Mouse (Mus musculus) MEL (cell line): ENCODE data around the gene Col18a1. TPM values are rescaled to one million over a fixed set of nuclear protein-coding genes. Genes with fewer than 3 reads are reported as not detected.

Experiments used
- DNase-seq: peaks from one replicate; pipeline ENCODE4 v3.0.0; 2011; ENCODE audit warnings: low read depth, low spot score
- H3K27ac ChIP-seq: 2 replicates; pipeline ENCODE4 v1.5.1; 2012; ENCODE audit warnings: low read depth, mild to moderate bottlenecking, control low read depth, low read length, moderate library complexity; ENCODE audit not compliant: control insufficient read depth
- H3K27me3 ChIP-seq, 2 experiments: fragments of 150-350 bp in 1 of 2; sonication (generic) in 1 of 2; 2 replicates each; pipeline ENCODE4 v1.6.1; 2012; ENCODE audit warnings: low read length in 2 of 2, mild to moderate bottlenecking in 2 of 2, improper control_type of control experiment in 1 of 2, moderate library complexity in 1 of 2; ENCODE audit not compliant: insufficient read depth in 2 of 2, control insufficient read depth in 1 of 2
- H3K36me3 ChIP-seq, 2 experiments: 2 replicates each; pipeline ENCODE4 v1.6.1; 2012 to 2014; ENCODE audit warnings: low read length in 2 of 2, improper control_type of control experiment in 1 of 2, inconsistent platforms in 1 of 2, mild to moderate bottlenecking in 1 of 2; ENCODE audit not compliant: insufficient read depth in 2 of 2, control insufficient read depth in 1 of 2
- H3K4me1 ChIP-seq, 2 experiments: fragments of 150-350 bp in 1 of 2; sonication (generic) in 1 of 2; 2 replicates each; pipeline ENCODE4 v1.6.1; 2012; ENCODE audit warnings: low read length in 2 of 2, improper control_type of control experiment in 1 of 2, mild to moderate bottlenecking in 1 of 2; ENCODE audit not compliant: insufficient read depth in 2 of 2, control insufficient read depth in 1 of 2
- H3K4me3 ChIP-seq, 2 experiments: fragments of 150-350 bp in 1 of 2; sonication (generic) in 1 of 2; 2 replicates each; pipeline ENCODE4 v1.5.1; 2012; ENCODE audit warnings: low read depth in 2 of 2, low read length in 2 of 2, mild to moderate bottlenecking in 2 of 2, moderate library complexity in 2 of 2, control low read depth in 1 of 2, improper control_type of control experiment in 1 of 2; ENCODE audit not compliant: control insufficient read depth in 1 of 2, insufficient read depth in 1 of 2
- H3K79me2 ChIP-seq: 2 replicates; pipeline ENCODE4 v1.6.1; 2012; ENCODE audit warnings: mild to moderate bottlenecking, low read length, moderate library complexity; ENCODE audit not compliant: control insufficient read depth, poor library complexity, insufficient read depth
- H3K9ac ChIP-seq: 2 replicates; pipeline ENCODE4 v1.6.1; 2012; ENCODE audit warnings: low read depth, mild to moderate bottlenecking, control low read depth, low read length, moderate library complexity; ENCODE audit not compliant: control insufficient read depth, poor library complexity, severe bottlenecking
- H3K9me3 ChIP-seq: fragments of 150-350 bp; sonication (generic); replicated peaks from 2 replicates; pipeline ENCODE4 v1.6.1; 2012; ENCODE audit warnings: mild to moderate bottlenecking, low read length, improper control_type of control experiment, moderate library complexity; ENCODE audit not compliant: insufficient read depth
- BHLHE40 ChIP-seq: IDR thresholded peaks from 2 replicates; pipeline ENCODE4 v1.6.1; 2012; ENCODE audit warnings: low read depth, mild to moderate bottlenecking, inconsistent platforms, low read length, improper control_type of control experiment, borderline replicate concordance
- E2F4 ChIP-seq: IDR thresholded peaks from 2 replicates; pipeline ENCODE4 v1.6.1; 2011; ENCODE audit warnings: low read depth, low read length, improper control_type of control experiment, borderline replicate concordance
- ELF1 ChIP-seq: IDR thresholded peaks from 2 replicates; pipeline ENCODE4 v1.6.1; 2014; ENCODE audit warnings: low read depth, mild to moderate bottlenecking, inconsistent platforms, low read length, improper control_type of control experiment, moderate library complexity
- EP300 ChIP-seq, 2 experiments: IDR thresholded peaks; 2 replicates each; pipeline ENCODE4 v1.6.1; 2011; ENCODE audit warnings: improper control_type of control experiment in 2 of 2, low read length in 2 of 2, low read depth in 1 of 2, mild to moderate bottlenecking in 1 of 2
- GABPA ChIP-seq: IDR thresholded peaks from 2 replicates; pipeline ENCODE4 v1.6.1; 2012; ENCODE audit warnings: low read depth, mild to moderate bottlenecking, inconsistent platforms, low read length, improper control_type of control experiment, moderate library complexity
- GATA1 ChIP-seq: IDR thresholded peaks from 2 replicates; pipeline ENCODE4 v1.6.1; 2011; ENCODE audit warnings: low read depth, low read length, improper control_type of control experiment
- HCFC1 ChIP-seq: IDR thresholded peaks from 2 replicates; pipeline ENCODE4 v1.6.1; 2012; ENCODE audit warnings: low read depth, mild to moderate bottlenecking, inconsistent platforms, low read length, improper control_type of control experiment, moderate library complexity
- KAT2A ChIP-seq: conservative IDR thresholded peaks from 2 replicates; pipeline ENCODE4 v1.6.1; 2012; ENCODE audit warnings: low read depth, low read length, improper control_type of control experiment, inconsistent platforms
- MAFK ChIP-seq: IDR thresholded peaks from 2 replicates; pipeline ENCODE4 v1.6.1; 2011; ENCODE audit warnings: low read depth, mild to moderate bottlenecking, low read length, improper control_type of control experiment, borderline replicate concordance
- MAX ChIP-seq: IDR thresholded peaks from 2 replicates; pipeline ENCODE4 v1.6.1; 2011; ENCODE audit warnings: low read length, improper control_type of control experiment
- MEF2A ChIP-seq: IDR thresholded peaks from 2 replicates; pipeline ENCODE4 v1.6.1; 2014; ENCODE audit warnings: low read depth, mild to moderate bottlenecking, inconsistent platforms, low read length, improper control_type of control experiment; ENCODE audit not compliant: poor library complexity, insufficient replicate concordance, severe bottlenecking; ENCODE audit errors: extremely low read depth
- MXI1 ChIP-seq: IDR thresholded peaks from 2 replicates; pipeline ENCODE4 v1.6.1; 2011; ENCODE audit warnings: mild to moderate bottlenecking, low read depth, low read length, improper control_type of control experiment
- MYB ChIP-seq: IDR thresholded peaks from 2 replicates; pipeline ENCODE4 v1.6.1; 2011; ENCODE audit warnings: mild to moderate bottlenecking, low read depth, low read length, improper control_type of control experiment
- NELFE ChIP-seq: IDR thresholded peaks from 2 replicates; pipeline ENCODE4 v1.6.1; 2011; ENCODE audit warnings: low read depth, low read length, improper control_type of control experiment
- NRF1 ChIP-seq: IDR thresholded peaks from 2 replicates; pipeline ENCODE4 v1.6.1; 2014; ENCODE audit warnings: low read depth, mild to moderate bottlenecking, inconsistent platforms, low read length, improper control_type of control experiment, moderate library complexity; ENCODE audit not compliant: poor library complexity, insufficient read depth, severe bottlenecking
- POLR2A ChIP-seq, 2 experiments: IDR thresholded peaks; 2 replicates each; pipeline ENCODE4 v1.6.1; 2011 to 2012; ENCODE audit warnings: low read length in 2 of 2, mild to moderate bottlenecking in 2 of 2, control low read depth in 1 of 2, improper control_type of control experiment in 1 of 2, low read depth in 1 of 2, moderate library complexity in 1 of 2; ENCODE audit not compliant: control insufficient read depth in 1 of 2, insufficient read depth in 1 of 2, poor library complexity in 1 of 2
- POLR2AphosphoS2 ChIP-seq: IDR thresholded peaks from 2 replicates; pipeline ENCODE4 v1.6.1; 2011; ENCODE audit warnings: low read length, improper control_type of control experiment
- RCOR1 ChIP-seq: IDR thresholded peaks from 2 replicates; pipeline ENCODE4 v1.6.1; 2012; ENCODE audit warnings: low read depth, mild to moderate bottlenecking, inconsistent platforms, low read length, improper control_type of control experiment
- SIN3A ChIP-seq: IDR thresholded peaks from 2 replicates; pipeline ENCODE4 v1.6.1; 2012; ENCODE audit warnings: low read length, improper control_type of control experiment, inconsistent platforms
- TAL1 ChIP-seq: IDR thresholded peaks from 2 replicates; pipeline ENCODE4 v1.6.1; 2012; ENCODE audit warnings: mild to moderate bottlenecking, inconsistent platforms, low read length, moderate library complexity, mixed read lengths
- TCF12 ChIP-seq: IDR thresholded peaks from 2 replicates; pipeline ENCODE4 v1.6.1; 2014; ENCODE audit warnings: low read depth, mild to moderate bottlenecking, inconsistent platforms, low read length, improper control_type of control experiment, moderate library complexity
- USF1 ChIP-seq: IDR thresholded peaks from 2 replicates; pipeline ENCODE4 v1.6.1; 2014; ENCODE audit warnings: low read depth, mild to moderate bottlenecking, inconsistent platforms, low read length, improper control_type of control experiment, moderate library complexity
- ZMIZ1 ChIP-seq: IDR thresholded peaks from 2 replicates; pipeline ENCODE4 v1.6.1; 2012; ENCODE audit warnings: low read depth, mild to moderate bottlenecking, inconsistent platforms, low read length, improper control_type of control experiment, moderate library complexity
- ZNF384 ChIP-seq: IDR thresholded peaks from 2 replicates; pipeline ENCODE4 v1.6.1; 2012; ENCODE audit warnings: low read depth, mild to moderate bottlenecking, inconsistent platforms, low read length, improper control_type of control experiment
- polyA plus RNA-seq, 2 experiments: library from polyadenylated mRNA; stranded (reverse) in 1 of 2; unstranded in 1 of 2; fragments of >175 nt in 1 of 2; fragments of >200 nt in 1 of 2; gene quantifications; 2 replicates each; pipeline versions ENCODE4 v1.2.1 to v1.2.4; 2012; ENCODE audit warnings: low replicate concordance in 2 of 2, low read depth in 1 of 2; ENCODE audit not compliant: insufficient read length in 2 of 2, insufficient read depth in 1 of 2, missing spikeins in 1 of 2
- total RNA-seq: library from RNA; depleted of rRNA; stranded (reverse); fragments of 300-350 nt; gene quantifications from 2 replicates; pipeline ENCODE4 v1.2.3, GENCODE M21; 2012

Col18a1 gene
- total and polyA plus RNA-seq, 3 experiments, result 0.46 to 1.3 TPM; not detected in 1

GRCm38 (mm10) chr10:77110843-77111242 is 55.5 kb downstream of the Col18a1 start:
- Histone ChIP-seq H3K36me3 (no peaks in the 10 kb centered on the region), H3K27me3 (peaks cover 0 to 2% of the 10 kb centered on the region in 2 experiments; a peak in 2 of 4 replicates), H3K9me3 (no peaks in the 10 kb centered on the region), H3K4me1 (no peaks in the 10 kb centered on the region), H3K27ac (no peak overlapping the region), H3K4me3 (no peak overlapping the region), H3K79me2 (no peaks in the 10 kb centered on the region), H3K9ac (no peak overlapping the region)
- TF ChIP-seq EP300 (IDR thresholded peaks at IDR 0.05; ENCODE audit: low read depth in 1 of 2, low read length in 2 of 2) (no peak), BHLHE40 (no peak), MXI1 (no peak), HCFC1 (no peak), NRF1 (no peak)
- no peak for DNase-seq

- H3K27me3 ChIP-seq, result peaks cover 0 to 2% of the 10 kb centered on the region in 2 experiments; a peak in 2 of 4 replicates
- H3K36me3 ChIP-seq, result no peaks in the 10 kb centered on the region
- H3K4me3 ChIP-seq, result no peak overlapping the region
- no peaks in the 10 kb centered on the region for H3K9me3 ChIP-seq
- no peak overlapping the region for H3K9ac ChIP-seq
- TF ChIP-seq RCOR1 (no peak), GABPA (no peak), MAFK (no peak), TAL1 (no peak), ZMIZ1 (no peak), MYB (no peak), ZNF384 (no peak), MAX (no peak), ELF1 (no peak), KAT2A (no peak), POLR2AphosphoS2 (no peak), HCFC1 (no peak), TCF12 (no peak), GATA1 (no peak), NELFE (no peak), POLR2A (IDR thresholded peaks at IDR 0.05; ENCODE audit: control insufficient read depth in 1 of 2, insufficient read depth in 1 of 2, low read depth in 1 of 2, low read length in 2 of 2, poor library complexity in 1 of 2) (no peak), USF1 (no peak), MEF2A (no peak), SIN3A (no peak), E2F4 (no peak)
- TF ChIP-seq, all 39 proteins: peak for 0
- Histone ChIP-seq H3K79me2 (no peaks in the 10 kb centered on the region), H3K27ac (no peak overlapping the region), H3K4me1 (no peaks in the 10 kb centered on the region)
- DNase-seq, result no peak
Measured at GRCm38 (mm10) chr10:77110010-77110409, 56.3 kb downstream of the Col18a1 start.
